Mouse (Mus musculus) C2C12 (cell line): ENCODE data around the gene Wdr66.

Experiments used
- CEBPB ChIP-seq: IDR thresholded peaks from one replicate; pipeline ENCODE4 v1.6.1; 2011; ENCODE audit warnings: low read depth, mild to moderate bottlenecking, control low read depth, moderate library complexity
- CTCF ChIP-seq: IDR thresholded peaks from one replicate; pipeline ENCODE4 v1.5.1; 2011; ENCODE audit not compliant: control insufficient read depth, insufficient read depth, insufficient read length
- FOSL1 ChIP-seq: IDR thresholded peaks from one replicate; pipeline ENCODE4 v1.8.0; 2011; ENCODE audit warnings: mild to moderate bottlenecking, low read length; ENCODE audit not compliant: poor library complexity, insufficient read depth, severe bottlenecking
- MAX ChIP-seq: IDR thresholded peaks from one replicate; pipeline ENCODE4 v1.6.1; 2011; ENCODE audit warnings: mild to moderate bottlenecking, control low read depth
- MYOD1 ChIP-seq: IDR thresholded peaks from one replicate; pipeline ENCODE4 v1.6.1; 2011; ENCODE audit warnings: low read depth; ENCODE audit not compliant: control insufficient read depth, insufficient read length
- MYOG ChIP-seq: IDR thresholded peaks from one replicate; pipeline ENCODE4 v1.6.1; 2011; ENCODE audit not compliant: control insufficient read depth, insufficient read length; ENCODE audit errors: extremely low read depth
- USF1 ChIP-seq: IDR thresholded peaks from one replicate; pipeline ENCODE4 v1.6.1; 2011; ENCODE audit warnings: low read depth, mild to moderate bottlenecking, control low read depth, moderate library complexity

- TF ChIP-seq CTCF: no peak
- TF ChIP-seq MAX: no peak
- no peak for TF ChIP-seq USF1
- TF ChIP-seq FOSL1: no peak
- no peak for TF ChIP-seq MYOG
- no peak for TF ChIP-seq CEBPB
- no peak for TF ChIP-seq MYOD1
Measured at GRCm38 (mm10) chr5:123268477-123269474, 16.9 kb downstream of the Wdr66 start.
